Mouse (Mus musculus) erythroblast, embryonic 14.5 days (primary cell): ENCODE measurements around the gene Neurod1.

Experiments used
- GATA1 ChIP-seq: IDR thresholded peaks from 2 replicates; pipeline ENCODE4 v1.6.1; 2012; ENCODE audit warnings: low read length, inconsistent platforms, mixed read lengths
- TAL1 ChIP-seq: IDR thresholded peaks from 3 replicates; pipeline ENCODE4 v1.6.1; 2012; ENCODE audit warnings: low read length, inconsistent platforms, mixed read lengths

DNA sequence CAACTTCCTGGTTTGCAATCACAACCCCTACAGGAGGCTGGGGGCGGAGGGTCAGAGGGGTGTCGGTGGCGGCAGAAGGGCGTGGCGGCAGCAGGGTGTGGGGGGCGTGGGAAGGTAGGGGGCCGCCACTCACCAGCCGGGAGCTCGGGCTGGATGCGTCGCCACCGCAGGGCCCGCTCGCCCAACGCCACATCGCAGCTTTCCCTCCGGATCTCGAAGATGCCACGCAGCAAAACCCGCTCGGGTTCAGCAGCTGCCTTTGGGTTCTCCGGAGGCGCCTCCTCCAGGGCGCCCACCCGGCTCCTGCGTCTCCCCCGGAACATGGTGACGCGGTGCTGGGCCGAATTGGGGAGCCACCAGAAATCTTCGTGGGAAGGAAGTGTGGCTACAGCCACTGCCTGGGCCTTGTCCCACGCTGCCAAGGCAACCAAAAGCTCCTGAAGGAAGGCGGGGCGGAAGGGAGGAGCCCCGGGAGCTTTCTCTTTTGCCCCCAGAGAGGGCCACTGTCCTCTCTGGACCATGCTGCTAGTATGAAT is 27.9 kb downstream of the Neurod1 start:
- TF ChIP-seq TAL1 (no peak), GATA1 (no peak)
